In genomic region chr11:22458951-22459703, GRCm38 (mm10) we compare ENCODE assay signal across 12 mouse cellular contexts. TPM values are rescaled to one million over a fixed set of nuclear protein-coding genes. Genes with fewer than 3 reads are reported as not detected.
DNase-seq lines count a peak whose midpoint lies in the region; ATAC-seq and TF ChIP-seq lines count a peak whose summit lies in the region.
"Had no signal": no experiment of that assay in that cellular context is flagged by ENCODE, and none has a peak within 500 bp of the region (broad histone marks: within the 10 kb centered on the region; RNA-seq: fewer than 3 reads in every experiment).

No protein-coding gene starts in this region.

- no peaks in the 10 kb centered on the region for H3K27me3 ChIP-seq in lung, embryonic 14.5 days (ENCODE audit: insufficient read depth, low read length)
- no peaks in the 10 kb centered on the region for H3K27me3 ChIP-seq in lung, embryonic 16.5 days (ENCODE audit: control insufficient read depth, insufficient read depth, low read depth, low read length)
- H3K27me3 ChIP-seq in neural tube, embryonic 14.5 days (ENCODE audit: control insufficient read depth, insufficient read depth, low read length), result no peaks in the 10 kb centered on the region
- H3K27me3 ChIP-seq: embryonic facial prominence, embryonic 12.5 days had no signal

- ATAC-seq in lung, embryonic 14.5 days (ENCODE audit: insufficient read depth), result peak; percentile 28; the same call in 1 of the 2 replicates
- ATAC-seq in lung, embryonic 16.5 days (ENCODE audit: low read depth), result peak; percentile 71
- peak; percentile 90 for ATAC-seq in neural tube, embryonic 14.5 days (ENCODE audit: low read depth)

- H3K4me3 ChIP-seq in lung, embryonic 14.5 days (ENCODE audit: low read depth, low read length), result no peak overlapping the region
- no peak overlapping the region for H3K4me3 ChIP-seq in lung, embryonic 16.5 days (ENCODE audit: low read length)
- no peak overlapping the region for H3K4me3 ChIP-seq in neural tube, embryonic 14.5 days (ENCODE audit: low read depth, low read length)
- H3K4me3 ChIP-seq: embryonic facial prominence, embryonic 12.5 days had no signal

- H3K4me1 ChIP-seq in lung, embryonic 14.5 days (ENCODE audit: insufficient read depth), result no peaks in the 10 kb centered on the region
- no peaks in the 10 kb centered on the region for H3K4me1 ChIP-seq in lung, embryonic 16.5 days (replicated peaks; ENCODE audit: control insufficient read depth, insufficient read depth, low read length)
- no peaks in the 10 kb centered on the region for H3K4me1 ChIP-seq in neural tube, embryonic 14.5 days (ENCODE audit: control insufficient read depth, insufficient read depth, low read length)
- H3K4me1 ChIP-seq: embryonic facial prominence, embryonic 12.5 days had no signal

- WGBS in lung, embryonic 14.5 days, result 73% methylated on average over 5 of the region's 5 CpGs
- 59% methylated on average over 5 of the region's 5 CpGs for WGBS in lung, embryonic 16.5 days
- 68% methylated on average over 5 of the region's 5 CpGs for WGBS in neural tube, embryonic 14.5 days

- no peak overlapping the region for H3K9ac ChIP-seq in lung, embryonic 14.5 days
- H3K9ac ChIP-seq in lung, embryonic 16.5 days (ENCODE audit: low read length), result no peak overlapping the region
- H3K9ac ChIP-seq in neural tube, embryonic 14.5 days (replicated peaks; ENCODE audit: low read depth, low read length), result no peak overlapping the region
- H3K9ac ChIP-seq: embryonic facial prominence, embryonic 12.5 days had no signal

- no peaks in the 10 kb centered on the region for H3K36me3 ChIP-seq in lung, embryonic 14.5 days (ENCODE audit: insufficient read depth)
- no peaks in the 10 kb centered on the region for H3K36me3 ChIP-seq in lung, embryonic 16.5 days (ENCODE audit: control insufficient read depth, insufficient read depth, low read length)
- H3K36me3 ChIP-seq in neural tube, embryonic 14.5 days (ENCODE audit: control insufficient read depth, insufficient read depth, low read length), result no peaks in the 10 kb centered on the region
- H3K36me3 ChIP-seq: embryonic facial prominence, embryonic 12.5 days had no signal

- H3K27ac ChIP-seq in lung, embryonic 14.5 days (ENCODE audit: low read depth), result no peak overlapping the region
- H3K27ac ChIP-seq in lung, embryonic 16.5 days (ENCODE audit: low read length), result no peak overlapping the region
- H3K27ac ChIP-seq in neural tube, embryonic 14.5 days (ENCODE audit: low read depth, low read length), result peak overlapping the region; percentile 22; the same call in 1 of the 2 replicates
- H3K27ac ChIP-seq: embryonic facial prominence, embryonic 12.5 days had no signal

- DNase-seq in cerebellum, postnatal 4 days (ENCODE audit: low spot score in 2 of 2), result peak; percentile 32 to 64
- no peak for DNase-seq in cerebellum, adult 11-12 months
- peak; percentile 55 for DNase-seq in lung, embryonic 14.5 days
- DNase-seq in lung, adult 18-20 months, result no peak
- DNase-seq in heart, postnatal 36 days, result no peak
- DNase-seq in thymus, postnatal 10 days (ENCODE audit: low spot score in 2 of 2), result no peak
- DNase-seq: B cell, adult 2 months; gastrocnemius, postnatal 14 days; liver had no signal

- no peaks in the 10 kb centered on the region for H3K9me3 ChIP-seq in lung, embryonic 14.5 days (ENCODE audit: low read depth, low read length)
- H3K9me3 ChIP-seq in lung, embryonic 16.5 days (ENCODE audit: control insufficient read depth, low read length), result no peaks in the 10 kb centered on the region
- no peaks in the 10 kb centered on the region for H3K9me3 ChIP-seq in neural tube, embryonic 14.5 days (ENCODE audit: control insufficient read depth, low read length)
- H3K9me3 ChIP-seq: embryonic facial prominence, embryonic 12.5 days had no signal

- no peak for TF ChIP-seq CTCF in lung, embryonic 14.5 days (IDR thresholded peaks at IDR 0.05; ENCODE audit: low read depth)

- H3K4me2 ChIP-seq in lung, embryonic 14.5 days, result no peak overlapping the region
- H3K4me2 ChIP-seq in lung, embryonic 16.5 days (ENCODE audit: low read depth, low read length), result no peak overlapping the region
- no peak overlapping the region for H3K4me2 ChIP-seq in neural tube, embryonic 14.5 days (ENCODE audit: low read depth, low read length)
- H3K4me2 ChIP-seq: embryonic facial prominence, embryonic 12.5 days had no signal

- intact Hi-C loops in heart, postnatal 36 days (cut with DNase I), result no loop called here

RNA-seq across cellular contexts. Expression of gene Tmem17, which starts 52.8 kb away (rescaled TPM):
- 16.0 and 17.9 TPM in 2 replicates for polyA plus RNA-seq in lung, embryonic 14.5 days (2014; fragmentation: Nextera tagmentation; extraction: Ambion mirVana)
- polyA plus RNA-seq in lung, embryonic 16.5 days (2015; fragmentation: Nextera tagmentation; extraction: Ambion mirVana), result 15.9 and 16.1 TPM in 2 replicates
- polyA plus RNA-seq in neural tube, embryonic 14.5 days (2014; fragmentation: Nextera tagmentation; extraction: Ambion mirVana), result 22.0 and 24.7 TPM in 2 replicates
- 1 to 10 TPM; 1.7 to 2.2 TPM for total RNA-seq in heart, postnatal 36 days (2021)

Comparison
In these comparisons a context has a peak if more than half of its experiments do, and no peak if none do; other contexts are left out.
1. DNase-seq: peak in cerebellum, postnatal 4 days (2 of 2) and lung, embryonic 14.5 days (single experiment); none in cerebellum, adult 11-12 months (single experiment), lung, adult 18-20 months (0 of 2), heart, postnatal 36 days (0 of 2) and thymus, postnatal 10 days (0 of 2).
2. ATAC-seq: peak in every context shown above with its lines; median percentile 90 in neural tube, embryonic 14.5 days; 71 in lung, embryonic 16.5 days; 28 in lung, embryonic 14.5 days.